Mouse (Mus musculus): Measurements from ENCODE around the gene Dock6.

DNA sequence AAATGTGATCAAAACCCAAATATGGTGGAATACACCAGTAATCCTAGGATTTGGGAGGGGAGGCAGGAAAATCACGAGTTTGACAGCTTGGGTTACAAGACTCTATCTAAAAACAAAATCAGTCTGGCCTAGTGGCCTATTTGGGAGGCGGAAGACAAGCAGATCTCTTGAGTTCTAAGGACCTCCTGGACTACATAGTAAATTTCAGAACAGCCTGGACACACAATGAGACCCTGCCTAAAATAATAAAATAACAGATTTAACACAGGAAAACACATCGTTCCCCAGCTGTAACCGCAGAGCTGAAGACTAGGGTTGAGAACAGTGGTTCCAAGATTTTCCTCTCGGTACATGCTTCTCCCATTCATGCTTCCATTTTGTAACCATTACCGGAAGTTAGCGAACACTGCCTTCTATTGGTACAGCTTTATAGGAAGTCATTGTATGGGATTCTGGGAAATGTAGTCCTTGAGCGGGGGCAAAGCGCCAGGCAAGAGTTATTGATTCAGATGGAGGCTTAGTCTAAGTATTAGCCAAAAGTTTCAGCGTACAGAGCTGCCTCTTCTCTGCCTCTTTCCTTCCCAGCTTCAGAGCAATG lies 48.9 kb upstream of the Dock6 start:
- peak in 2 of 3 experiments; percentile 7 to 19; a peak in 1 of 6 replicates for TF ChIP-seq CTCF (IDR thresholded peaks at IDR 0.05 in 2 of 3, conservative IDR thresholded peaks at IDR 0.05 in 1 of 3; ENCODE audit: control insufficient read depth in 1 of 3, insufficient read depth in 1 of 3, low read depth in 2 of 3, low read length in 3 of 3, poor library complexity in 1 of 3, severe bottlenecking in 1 of 3)
- peak; percentile 98 for TF ChIP-seq TBP (IDR thresholded peaks at IDR 0.05; ENCODE audit: low read depth, low read length)
- no peak for TF ChIP-seq MEF2A (IDR thresholded peaks at IDR 0.05; ENCODE audit: extremely low read depth, insufficient replicate concordance, low read depth, low read length, poor library complexity, severe bottlenecking)
- TF ChIP-seq EP300 (IDR thresholded peaks at IDR 0.05; ENCODE audit: low read depth in 1 of 2, low read length in 2 of 2) = no peak; a peak in 1 of 4 replicates
- no peak for TF ChIP-seq CHD2 (IDR thresholded peaks at IDR 0.05; ENCODE audit: low read length)
- TF ChIP-seq SIN3A (IDR thresholded peaks at IDR 0.05; ENCODE audit: low read length) = peak; percentile 99
- TF ChIP-seq POLR2A (IDR thresholded peaks at IDR 0.05; ENCODE audit: control insufficient read depth in 1 of 2, insufficient read depth in 1 of 2, low read depth in 1 of 2, low read length in 2 of 2, poor library complexity in 1 of 2) = peak; percentile 30 to 99; a peak in 3 of 4 replicates
- no peak for TF ChIP-seq BHLHE40 (IDR thresholded peaks at IDR 0.05; ENCODE audit: borderline replicate concordance, low read depth, low read length)
- peak; percentile 58 for TF ChIP-seq GATA1 (IDR thresholded peaks at IDR 0.05; ENCODE audit: low read depth, low read length)
- peak; percentile 77 for TF ChIP-seq ZC3H11A (IDR thresholded peaks at IDR 0.05; ENCODE audit: low read depth, low read length)
